Mouse (Mus musculus) lung, embryonic 14.5 days (tissue): ENCODE results near the gene Cdc42ep4. TPM values are rescaled to one million over a fixed set of nuclear protein-coding genes. Genes with fewer than 3 reads are reported as not detected.
A peak's percentile ranks its signal among the peaks of the same experiment; 100 is the strongest.

Source experiments
- ATAC-seq: fragments of 200-750 bp; cut with Nextera tagmentation; 2 replicates; pipeline ENCODE4 v1.8.0; 2017; ENCODE audit warnings: mild to moderate bottlenecking, moderate TSS enrichment, moderate library complexity; ENCODE audit not compliant: insufficient read depth
- DNase-seq: peaks from one replicate; pipeline ENCODE4 v3.0.0-alpha.2; 2015
- H3K27ac ChIP-seq: fragments of 300-500 bp; sonication (generic); 2 replicates; pipeline ENCODE4 v1.5.1; 2014; ENCODE audit warnings: low read depth, mild to moderate bottlenecking, moderate library complexity
- H3K27me3 ChIP-seq: fragments of 300-500 bp; sonication (generic); 2 replicates; pipeline ENCODE4 v1.6.1; 2014; ENCODE audit warnings: low read length, control low read depth; ENCODE audit not compliant: insufficient read depth
- H3K36me3 ChIP-seq: fragments of 300-500 bp; sonication (generic); 2 replicates; pipeline ENCODE4 v1.6.1; 2014; ENCODE audit warnings: control low read depth; ENCODE audit not compliant: insufficient read depth
- H3K4me1 ChIP-seq: fragments of 300-500 bp; sonication (generic); 2 replicates; pipeline ENCODE4 v1.6.1; 2014; ENCODE audit warnings: antibody characterized with exemption, control low read depth; ENCODE audit not compliant: insufficient read depth
- H3K4me2 ChIP-seq: fragments of 300-500 bp; sonication (generic); 2 replicates; pipeline ENCODE4 v1.6.1; 2014; ENCODE audit warnings: mild to moderate bottlenecking
- H3K4me3 ChIP-seq: fragments of 300-500 bp; sonication (generic); 2 replicates; pipeline ENCODE4 v1.5.1; 2014; ENCODE audit warnings: low read depth, low read length
- H3K9ac ChIP-seq: fragments of 300-500 bp; sonication (generic); 2 replicates; pipeline ENCODE4 v1.6.1; 2014
- H3K9me3 ChIP-seq: fragments of 300-500 bp; sonication (generic); 2 replicates; pipeline ENCODE4 v1.6.1; 2016; ENCODE audit warnings: low read depth, low read length, control low read depth
- CTCF ChIP-seq: IDR thresholded peaks from 2 replicates; pipeline ENCODE4 v1.5.1; 2016; ENCODE audit warnings: antibody characterized with exemption, low read depth
- WGBS: fragments of 180-500 bp; shearing (Covaris S2); extraction: QIAGEN DNeasy Blood & Tissue Kit; methylation state at CpG from one replicate; pipeline ENCODE4 v1.1.7; 2014; 5-methylcytosine and 5-hydroxymethylcytosine counted together
- polyA plus RNA-seq: library from polyadenylated mRNA; unstranded; fragments of >200 nt; fragmentation: Nextera tagmentation; extraction: Ambion mirVana; gene quantifications from 2 replicates; pipeline ENCODE4 v1.2.1, GENCODE M21; 2014

Gene Cdc42ep4
- polyA plus RNA-seq, 1 experiment from 2014 or later: 86.6 TPM

DNA sequence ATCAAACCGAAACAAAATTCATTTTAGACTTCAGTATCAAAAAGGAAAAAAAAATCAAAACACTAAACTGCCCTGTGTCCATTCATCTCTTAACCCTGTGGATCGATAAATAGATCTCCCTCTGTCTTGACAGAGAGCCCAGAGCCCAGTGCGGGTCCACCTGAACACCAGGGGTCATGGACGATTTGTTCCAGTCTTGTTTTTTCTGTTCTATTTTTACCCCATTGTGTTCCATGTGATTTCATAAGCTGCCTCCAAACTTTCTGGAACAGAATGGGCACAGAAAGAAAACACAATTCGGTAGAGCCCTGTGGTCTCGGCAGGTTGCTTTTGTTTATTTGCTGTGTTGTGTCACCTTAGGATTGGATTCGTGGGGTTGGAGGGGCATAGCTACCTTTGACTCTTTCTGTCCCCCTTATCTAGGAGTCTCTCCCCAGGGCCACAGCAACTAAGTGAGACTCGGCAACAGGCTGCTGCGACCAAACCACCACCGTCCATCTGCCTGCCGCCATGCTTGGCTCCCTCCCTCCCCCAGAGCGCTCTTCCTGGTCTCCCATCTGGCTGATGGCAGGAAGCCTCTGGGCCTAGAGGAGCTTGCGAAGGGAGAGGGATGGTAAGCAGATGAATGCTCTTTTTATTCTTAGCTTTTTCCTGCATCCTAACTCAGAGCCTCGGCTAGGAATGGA lies 29.1 kb downstream of the Cdc42ep4 start:
- 49% methylated on average over 14 of the region's 14 CpGs for WGBS
- ATAC-seq: no peak
- Histone ChIP-seq H3K4me2 (no peak overlapping the region), H3K4me1 (no peaks in the 10 kb centered on the region; the same call in 1 of the 2 replicates), H3K27me3 (no peaks in the 10 kb centered on the region), H3K9me3 (no peaks in the 10 kb centered on the region), H3K27ac (no peak overlapping the region), H3K36me3 (peaks cover 33% of the 10 kb centered on the region), H3K4me3 (no peak overlapping the region), H3K9ac (no peak overlapping the region)
- DNase-seq: no peak
- no peak for TF ChIP-seq CTCF

DNA sequence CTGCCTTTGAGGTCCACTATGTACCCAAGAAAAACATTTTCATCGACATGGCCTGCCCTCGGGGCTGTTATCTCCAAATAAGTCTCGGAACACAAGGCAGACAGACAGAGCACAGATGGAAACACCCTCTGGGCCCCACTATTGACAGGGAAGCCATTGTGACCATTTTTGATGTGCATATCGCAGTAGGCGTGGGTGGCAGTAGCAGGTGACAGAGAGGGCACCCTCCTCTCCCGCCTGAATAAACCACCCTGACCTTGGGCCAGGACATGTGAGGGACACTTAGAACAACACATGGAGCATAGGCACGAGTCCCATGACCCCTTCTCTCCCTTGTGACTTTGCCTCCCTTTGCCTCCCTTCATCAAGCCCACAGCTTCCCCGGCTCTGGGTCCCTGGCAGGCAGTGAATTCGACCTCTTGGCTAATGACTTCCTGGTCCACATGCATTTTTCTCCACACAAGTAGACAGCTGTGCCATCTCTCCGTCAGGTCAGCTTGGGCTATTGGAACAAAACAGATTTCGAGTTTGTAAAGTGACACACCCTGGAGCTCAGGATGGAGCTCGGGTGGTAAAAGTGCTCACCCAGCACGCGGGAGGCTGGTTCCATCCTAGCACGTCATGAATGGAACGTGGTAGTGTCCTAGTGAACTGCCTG lies 33.8 kb downstream of the Cdc42ep4 start:
- Histone ChIP-seq H3K9ac (no peak overlapping the region), H3K36me3 (no peaks in the 10 kb centered on the region), H3K27me3 (no peaks in the 10 kb centered on the region), H3K4me2 (no peak overlapping the region), H3K4me3 (no peak overlapping the region), H3K27ac (no peak overlapping the region), H3K4me1 (no peaks in the 10 kb centered on the region), H3K9me3 (no peaks in the 10 kb centered on the region)
- no peak for TF ChIP-seq CTCF
- 38% methylated on average over 16 of the region's 16 CpGs for WGBS
- no peak for ATAC-seq
- DNase-seq: peak; percentile 64

DNA sequence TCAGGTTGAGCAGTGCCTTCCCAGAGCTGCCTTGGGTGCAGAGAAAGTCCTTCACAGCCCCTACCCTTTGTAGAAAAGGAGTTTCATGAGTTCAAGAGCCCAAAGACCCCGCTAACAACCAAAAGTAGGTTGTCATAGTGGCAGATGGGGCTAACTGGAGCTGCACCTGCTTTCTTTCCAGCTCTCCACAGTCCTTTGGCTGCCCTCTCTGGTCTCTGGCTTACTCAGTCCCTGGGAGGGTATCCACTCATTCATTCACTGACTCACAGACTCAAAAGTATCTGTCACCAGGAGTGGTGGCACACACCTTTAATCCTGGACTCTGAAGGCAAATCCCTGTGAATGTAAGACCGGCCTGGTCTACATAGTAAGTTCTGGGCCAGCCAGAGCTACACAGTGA lies 35.5 kb downstream of the Cdc42ep4 start:
- H3K36me3 ChIP-seq: no peaks in the 10 kb centered on the region
- H3K9me3 ChIP-seq: no peaks in the 10 kb centered on the region
- no peaks in the 10 kb centered on the region for H3K27me3 ChIP-seq
- no peak overlapping the region for H3K4me3 ChIP-seq
- DNase-seq (no peak), ATAC-seq (no peak)
- TF ChIP-seq CTCF: no peak
- H3K27ac ChIP-seq: no peak overlapping the region
- no peak overlapping the region for H3K9ac ChIP-seq
- 88% methylated on average over 2 of the region's 2 CpGs for WGBS
- no peak overlapping the region for H3K4me2 ChIP-seq
- no peaks in the 10 kb centered on the region for H3K4me1 ChIP-seq

DNA sequence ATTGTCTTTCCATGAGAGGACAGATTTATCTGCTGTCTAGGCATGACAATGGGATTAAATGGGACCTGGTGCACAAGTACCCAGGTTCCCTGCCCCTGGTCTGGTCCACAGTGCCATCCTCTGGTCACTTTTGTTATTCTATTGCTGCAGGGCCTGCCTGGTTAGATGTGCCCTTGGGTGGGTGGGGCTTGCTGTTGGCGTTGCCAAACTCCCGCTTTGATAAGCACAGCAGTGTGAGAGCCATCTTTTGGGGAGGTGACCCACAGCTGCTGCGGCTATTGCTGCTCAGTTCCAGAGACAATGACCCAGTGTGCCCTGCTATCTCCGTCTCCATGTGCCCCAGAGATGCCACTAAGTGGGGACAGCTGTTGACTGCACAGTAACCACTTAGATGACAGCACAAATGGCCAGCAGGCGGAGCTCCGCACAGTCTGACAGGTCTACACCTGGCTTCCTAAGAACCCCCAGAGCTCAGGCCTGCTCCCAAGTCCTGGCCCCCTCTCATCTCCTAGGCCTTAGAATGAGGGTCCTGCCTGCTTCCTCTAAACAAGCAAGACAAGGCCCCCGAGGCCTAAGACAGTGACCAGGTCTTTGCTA lies 36.5 kb downstream of the Cdc42ep4 start:
- Histone ChIP-seq H3K4me1 (peaks cover 6% of the 10 kb centered on the region), H3K9ac (no peak overlapping the region), H3K36me3 (no peaks in the 10 kb centered on the region), H3K27me3 (no peaks in the 10 kb centered on the region), H3K4me3 (no peak overlapping the region), H3K27ac (no peak overlapping the region), H3K4me2 (no peak overlapping the region), H3K9me3 (no peaks in the 10 kb centered on the region)
- DNase-seq (no peak), ATAC-seq (peak; percentile 42; the same call in 1 of the 2 replicates)
- TF ChIP-seq CTCF: peak; percentile 29; the same call in 1 of the 2 replicates
- 64% methylated on average over 7 of the region's 7 CpGs for WGBS

DNA sequence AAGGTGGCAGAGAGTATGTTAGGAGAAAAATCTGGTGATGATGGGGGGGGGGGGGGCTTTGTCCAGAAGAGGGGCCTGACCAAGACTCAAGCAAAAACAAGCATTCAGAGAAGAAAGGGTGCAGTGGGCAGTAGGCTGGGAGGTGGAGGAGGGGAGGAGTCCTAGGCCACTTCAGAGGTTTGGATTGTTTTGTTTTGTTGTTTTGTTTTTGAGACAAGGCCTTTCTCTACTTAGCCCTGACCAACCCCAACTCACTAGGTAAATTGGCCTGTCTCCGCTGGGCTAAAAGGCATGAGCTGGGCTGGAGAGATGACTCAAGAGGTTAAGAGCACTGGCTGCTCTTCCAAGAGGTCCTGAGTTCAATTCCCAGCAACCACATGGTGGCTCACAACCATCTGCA lies 40.6 kb downstream of the Cdc42ep4 start:
- no peak for DNase-seq
- no peak for ATAC-seq
- no peaks in the 10 kb centered on the region for H3K27me3 ChIP-seq
- H3K27ac ChIP-seq: no peak overlapping the region
- no peak overlapping the region for H3K4me2 ChIP-seq
- 78% methylated on average over 1 of the region's 1 CpGs for WGBS
- no peak for TF ChIP-seq CTCF
- 0 out of 2 replicates have a peak, but pooled peaks cover 5% of the 10 kb centered on the region for H3K36me3 ChIP-seq
- peaks cover 15% of the 10 kb centered on the region for H3K4me1 ChIP-seq
- H3K9ac ChIP-seq: peak overlapping the region; percentile 34; the same call in 1 of the 2 replicates
- no peak overlapping the region for H3K4me3 ChIP-seq
- no peaks in the 10 kb centered on the region for H3K9me3 ChIP-seq

DNA sequence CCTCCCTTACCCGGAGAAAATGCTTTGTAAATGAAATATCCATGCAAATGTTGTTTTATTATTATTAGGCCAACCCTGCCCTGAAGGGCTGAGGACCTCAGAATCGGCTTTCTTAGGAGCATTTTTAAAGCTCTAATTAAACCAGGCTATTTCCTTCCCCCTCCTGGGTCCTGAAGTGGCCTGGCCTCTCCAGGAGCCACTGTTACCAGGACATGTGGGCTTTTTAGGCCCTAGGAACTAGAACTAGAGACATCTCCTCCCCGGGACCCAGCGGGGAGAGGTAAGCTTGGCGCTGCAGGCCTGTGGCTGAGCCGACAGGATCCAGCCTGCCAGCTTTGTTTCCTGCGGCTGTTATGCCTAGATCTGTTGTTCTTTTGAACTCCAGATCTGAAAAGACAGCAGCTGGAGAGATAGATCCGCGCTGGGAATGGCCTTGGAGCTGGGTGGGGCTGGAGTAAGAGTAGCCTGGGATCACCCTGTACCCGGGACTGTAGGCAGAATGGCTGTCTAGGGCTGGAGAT lies 41.4 kb downstream of the Cdc42ep4 start:
- Histone ChIP-seq H3K27ac (peak overlapping the region; percentile 74), H3K9ac (peak overlapping the region; percentile 34), H3K4me1 (peaks cover 15% of the 10 kb centered on the region), H3K36me3 (0 out of 2 replicates have a peak, but pooled peaks cover 5% of the 10 kb centered on the region), H3K27me3 (no peaks in the 10 kb centered on the region), H3K4me3 (no peak overlapping the region), H3K9me3 (no peaks in the 10 kb centered on the region), H3K4me2 (peak overlapping the region; percentile 23)
- peak; percentile 68 for DNase-seq
- no peak for TF ChIP-seq CTCF
- WGBS: 8% methylated on average over 10 of the region's 10 CpGs
- ATAC-seq: 0 out of 2 replicates have a peak, but pooled peaks have one; percentile 35
